9 mouse cellular contexts compared by ENCODE assay signal in genomic region chr17:31613086-31613755, GRCm38 (mm10). TPM values are rescaled to one million over a fixed set of nuclear protein-coding genes. Genes with fewer than 3 reads are reported as not detected.
DNase-seq lines count a peak whose midpoint lies in the region; ATAC-seq and TF ChIP-seq lines count a peak whose summit lies in the region.
"Had no signal": no experiment of that assay in that cellular context is flagged by ENCODE, and none has a peak within 500 bp of the region (broad histone marks: within the 10 kb centered on the region; RNA-seq: fewer than 3 reads in every experiment).

No protein-coding gene starts in this region.

- H3K9me3 ChIP-seq in heart, postnatal 0 days (replicated peaks; ENCODE audit: control insufficient read depth, low read length): no peaks in the 10 kb centered on the region
- H3K9me3 ChIP-seq in hindbrain, embryonic 13.5 days: no peaks in the 10 kb centered on the region

- peak; percentile 20; the same call in 1 of the 2 replicates for ATAC-seq in heart, postnatal 0 days (ENCODE audit: insufficient read depth, low read depth)
- ATAC-seq in hindbrain, embryonic 13.5 days (ENCODE audit: low FRiP score): no peak

- H3K36me3 ChIP-seq in heart, postnatal 0 days (replicated peaks; ENCODE audit: control insufficient read depth, insufficient read depth, low read length): no peaks in the 10 kb centered on the region
- peaks cover 11% of the 10 kb centered on the region for H3K36me3 ChIP-seq in hindbrain, embryonic 13.5 days

- no peak overlapping the region for H3K4me3 ChIP-seq in gastrocnemius, adult 2 months
- no peak overlapping the region for H3K4me3 ChIP-seq in heart, postnatal 0 days (ENCODE audit: low read depth, low read length)
- H3K4me3 ChIP-seq in hindbrain, embryonic 13.5 days: no peak overlapping the region

- no peak overlapping the region for H3K9ac ChIP-seq in heart, postnatal 0 days (replicated peaks; ENCODE audit: low read depth, low read length)
- H3K9ac ChIP-seq in hindbrain, embryonic 13.5 days: no peak overlapping the region

- TF ChIP-seq CTCF in gastrocnemius, adult 2 months (IDR thresholded peaks at IDR 0.05): no peak
- TF ChIP-seq CTCF in heart, postnatal 0 days (IDR thresholded peaks at IDR 0.05; ENCODE audit: low read depth): no peak

- H3K4me1 ChIP-seq in heart, postnatal 0 days (ENCODE audit: control insufficient read depth, insufficient read depth): no peaks in the 10 kb centered on the region
- no peaks in the 10 kb centered on the region for H3K4me1 ChIP-seq in hindbrain, embryonic 13.5 days (replicated peaks)

- 39% methylated on average over 4 of the region's 4 CpGs for WGBS in heart, postnatal 0 days
- 86% methylated on average over 4 of the region's 4 CpGs for WGBS in hindbrain, embryonic 13.5 days

- intact Hi-C loops in gastrocnemius, adult 2 months (cut with DNase I): no loop called here
- intact Hi-C loops in gastrocnemius, postnatal 14 days (cut with DNase I; ENCODE audit: low total_unique reads): no loop called here

- peak overlapping the region; percentile 63; the same call in 1 of the 2 replicates for H3K27ac ChIP-seq in gastrocnemius, adult 2 months
- no peak overlapping the region for H3K27ac ChIP-seq in heart, postnatal 0 days (ENCODE audit: low read depth)
- no peak overlapping the region for H3K27ac ChIP-seq in hindbrain, embryonic 13.5 days

- H3K27me3 ChIP-seq in heart, postnatal 0 days (ENCODE audit: control insufficient read depth, insufficient read depth, low read length): no peaks in the 10 kb centered on the region
- no peaks in the 10 kb centered on the region for H3K27me3 ChIP-seq in hindbrain, embryonic 13.5 days

- peak; percentile 62 for DNase-seq in gastrocnemius, adult 2 months
- no peak for DNase-seq in gastrocnemius, postnatal 14 days
- peak; percentile 45 to 48 for DNase-seq in cerebellum, postnatal 14 days
- no peak for DNase-seq in heart, postnatal 0 days (ENCODE audit: low spot score)
- peak; percentile 18 for DNase-seq in lung, postnatal 14 days
- DNase-seq in layer of hippocampus, adult 18-20 months (ENCODE audit: low spot score in 2 of 2): no peak
- DNase-seq: kidney, postnatal 36 days; thymus, postnatal 36 days had no signal

- no peak for TF ChIP-seq EP300 in heart, postnatal 0 days (IDR thresholded peaks at IDR 0.05; ENCODE audit: low read depth)

- H3K4me2 ChIP-seq in heart, postnatal 0 days (ENCODE audit: low read depth, low read length): no peak overlapping the region
- no peak overlapping the region for H3K4me2 ChIP-seq in hindbrain, embryonic 13.5 days

RNA-seq across cellular contexts. Expression of gene Cbs, which starts 23.8 kb away (rescaled TPM):
- total RNA-seq in gastrocnemius, adult 2 months (2021): under 1 TPM; 0.82 to 0.95 TPM
- under 1 TPM; 0.35 to 0.44 TPM for total RNA-seq in gastrocnemius, postnatal 14 days (2021)
- total RNA-seq in heart, postnatal 0 days (2014; rRNA removed; ENCODE audit: low replicate concordance): 2.1 TPM in 1 of 2 replicates, not detected in the other
- polyA plus RNA-seq in heart, postnatal 0 days (2015; fragmentation: Nextera tagmentation; extraction: Ambion mirVana): 0.27 and 0.36 TPM in 2 replicates
- 10 to 100 TPM; 58.5 to 61.6 TPM for total RNA-seq in layer of hippocampus, adult 18-20 months (2021)
- 4.5 and 4.6 TPM in 2 replicates for polyA plus RNA-seq in hindbrain, embryonic 13.5 days (2015; fragmentation: Nextera tagmentation; extraction: Ambion mirVana)

RNA-seq across cellular contexts. Expression of gene U2af1, which starts 45.5 kb away (rescaled TPM):
- total RNA-seq in gastrocnemius, adult 2 months (2021): 10 to 100 TPM; 67.8 to 68.3 TPM
- total RNA-seq in gastrocnemius, postnatal 14 days (2021): 10 to 100 TPM; 69.9 to 83.9 TPM
- 36.2 and 41.7 TPM in 2 replicates for total RNA-seq in heart, postnatal 0 days (2014; rRNA removed; ENCODE audit: low replicate concordance)
- polyA plus RNA-seq in heart, postnatal 0 days (2015; fragmentation: Nextera tagmentation; extraction: Ambion mirVana): 143 and 158 TPM in 2 replicates
- total RNA-seq in layer of hippocampus, adult 18-20 months (2021): 100 to 1,000 TPM; 123 to 125 TPM
- 234 and 244 TPM in 2 replicates for polyA plus RNA-seq in hindbrain, embryonic 13.5 days (2015; fragmentation: Nextera tagmentation; extraction: Ambion mirVana)

RNA-seq across cellular contexts. Expression of gene Pknox1, which starts 48.7 kb away (rescaled TPM):
- total RNA-seq in gastrocnemius, adult 2 months (2021): 1 to 10 TPM; 7.0 to 7.1 TPM
- total RNA-seq in gastrocnemius, postnatal 14 days (2021): 10 to 100 TPM in 1 of 2 experiments, 1 to 10 TPM in 1; 7.9 to 10.7 TPM
- total RNA-seq in heart, postnatal 0 days (2014; rRNA removed; ENCODE audit: low replicate concordance): 17.2 and 74.0 TPM in 2 replicates
- polyA plus RNA-seq in heart, postnatal 0 days (2015; fragmentation: Nextera tagmentation; extraction: Ambion mirVana): 8.2 and 8.7 TPM in 2 replicates
- 10 to 100 TPM; 10.3 to 15.0 TPM for total RNA-seq in layer of hippocampus, adult 18-20 months (2021)
- polyA plus RNA-seq in hindbrain, embryonic 13.5 days (2015; fragmentation: Nextera tagmentation; extraction: Ambion mirVana): 42.5 and 48.2 TPM in 2 replicates

Comparison
In these comparisons a context has a peak if more than half of its experiments do, and no peak if none do; other contexts are left out.
1. DNase-seq: peak in gastrocnemius, adult 2 months (single experiment), cerebellum, postnatal 14 days (2 of 2) and lung, postnatal 14 days (single experiment); none in gastrocnemius, postnatal 14 days (single experiment), heart, postnatal 0 days (single experiment) and layer of hippocampus, adult 18-20 months (0 of 2).
2. RNA of gene Cbs, which starts 23.8 kb away (total RNA-seq): 58.5 to 61.6 TPM in layer of hippocampus, adult 18-20 months; 2.1 TPM in heart, postnatal 0 days, 0.82 to 0.95 TPM in gastrocnemius, adult 2 months and 0.35 to 0.44 TPM in gastrocnemius, postnatal 14 days; every median in the first group is over 10 times any median in the second.